Mouse (Mus musculus): ENCODE measurements around the gene Rassf1. TPM values are rescaled to one million over a fixed set of nuclear protein-coding genes. Genes with fewer than 3 reads are reported as not detected.

Gene Rassf1
- total RNA-seq, 2 experiments from 2014 or later = 31.1 to 39.6 TPM

GRCm38 (mm10) chr9:107539940-107540339 is 11.4 kb upstream of the Rassf1 start:
- no peak for DNase-seq (ENCODE audit: low spot score in 2 of 2)

GRCm38 (mm10) chr9:107540420-107540819 is 10.9 kb upstream of the Rassf1 start:
- DNase-seq (ENCODE audit: low spot score in 2 of 2) = no peak

DNA sequence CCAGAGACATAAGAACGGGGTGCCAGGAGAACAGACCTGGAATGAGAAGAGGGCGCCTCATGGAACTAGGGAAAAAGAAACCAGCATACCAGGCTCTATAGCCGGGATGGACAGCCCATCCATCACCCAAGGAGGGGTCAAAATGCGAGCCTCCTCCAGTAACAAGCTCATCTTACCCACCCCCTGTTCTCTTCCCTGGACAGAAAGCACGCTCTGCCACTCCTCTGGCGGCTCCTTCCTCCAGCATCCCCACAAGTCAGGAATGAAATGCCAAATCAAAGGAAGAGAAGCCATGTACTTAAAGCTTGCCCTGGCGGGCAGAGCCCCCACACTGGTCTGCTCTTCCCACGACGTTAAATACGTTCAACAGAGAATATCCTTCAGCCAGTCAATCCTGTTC is 10.3 kb upstream of the Rassf1 start:
- DNase-seq (ENCODE audit: low spot score in 2 of 2) = no peak

DNA sequence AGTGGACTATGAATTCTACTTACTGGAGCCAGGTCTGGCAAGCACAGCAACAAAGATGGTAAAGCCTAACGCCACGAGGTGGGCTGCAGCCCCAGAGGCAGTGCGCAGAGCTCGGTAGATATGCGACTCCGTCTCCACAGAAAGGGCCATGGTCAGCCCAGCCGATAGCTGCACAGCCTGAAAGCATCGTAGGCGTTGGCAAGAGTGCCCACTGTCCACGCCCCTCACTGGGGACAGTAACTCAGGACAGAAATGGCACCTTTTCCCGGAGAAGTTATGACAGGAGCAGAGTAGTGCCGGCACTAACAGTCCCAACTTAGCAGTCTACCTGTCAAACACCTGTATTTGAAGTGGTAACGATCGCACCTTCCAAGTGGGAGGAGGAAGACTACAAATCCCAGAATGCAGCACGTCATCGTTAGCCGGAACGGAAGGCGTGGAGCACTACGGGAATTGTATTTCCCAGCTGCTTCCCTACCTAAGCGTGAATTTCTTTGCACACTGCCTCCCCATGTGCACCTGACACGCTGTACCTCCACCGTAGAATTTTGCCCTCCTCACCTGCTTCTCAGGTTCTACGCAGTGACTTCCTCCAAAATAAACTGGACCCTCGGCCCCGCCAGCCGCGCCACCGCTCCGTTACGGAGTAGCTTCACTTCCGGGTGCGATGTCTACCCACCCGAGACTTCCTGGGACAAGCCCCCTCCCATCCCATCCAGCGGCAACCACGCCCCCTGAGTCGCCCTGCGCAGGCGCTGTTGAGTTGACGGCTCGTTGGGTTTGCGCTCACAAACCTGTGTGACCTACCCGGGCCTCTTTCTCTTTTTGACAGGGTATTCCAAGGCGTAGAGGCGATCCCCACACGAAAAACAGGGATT is 9.6 kb upstream of the Rassf1 start, which contains the start of the genes Cyb561d2 and Nprl2:
Cyb561d2 (minus strand) TSS at position 720 of the 878 bp plus-strand sequence.
Nprl2 (plus strand) TSS at position 753 of the 878 bp plus-strand sequence.
- peak; percentile 83 to 92 for DNase-seq (ENCODE audit: low spot score in 2 of 2)

DNA sequence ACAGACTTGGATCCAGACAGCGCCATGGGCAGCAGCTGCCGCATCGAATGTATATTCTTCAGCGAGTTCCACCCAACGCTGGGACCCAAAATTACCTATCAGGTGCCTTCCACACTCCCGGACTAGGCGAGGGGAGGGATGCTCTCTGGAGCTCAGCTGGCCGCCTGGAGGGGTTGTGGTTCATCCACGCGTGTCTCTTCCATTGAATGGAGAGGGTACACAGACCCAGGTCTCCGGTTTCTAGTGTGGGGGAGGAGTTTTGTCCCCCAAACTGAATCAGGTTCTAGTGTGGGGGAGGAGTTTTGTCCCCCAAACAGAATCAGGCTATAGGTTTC is 9.0 kb upstream of the Rassf1 start:
- DNase-seq (ENCODE audit: low spot score in 2 of 2) = no peak

- no peak for DNase-seq (ENCODE audit: low spot score in 2 of 2)
These were observed 8.6 kb upstream of the Rassf1 start for GRCm38 (mm10) chr9:107542721-107543120.

GRCm38 (mm10) chr9:107543299-107543698 is 8.1 kb upstream of the Rassf1 start:
- DNase-seq (ENCODE audit: low spot score in 2 of 2) = no peak

DNA sequence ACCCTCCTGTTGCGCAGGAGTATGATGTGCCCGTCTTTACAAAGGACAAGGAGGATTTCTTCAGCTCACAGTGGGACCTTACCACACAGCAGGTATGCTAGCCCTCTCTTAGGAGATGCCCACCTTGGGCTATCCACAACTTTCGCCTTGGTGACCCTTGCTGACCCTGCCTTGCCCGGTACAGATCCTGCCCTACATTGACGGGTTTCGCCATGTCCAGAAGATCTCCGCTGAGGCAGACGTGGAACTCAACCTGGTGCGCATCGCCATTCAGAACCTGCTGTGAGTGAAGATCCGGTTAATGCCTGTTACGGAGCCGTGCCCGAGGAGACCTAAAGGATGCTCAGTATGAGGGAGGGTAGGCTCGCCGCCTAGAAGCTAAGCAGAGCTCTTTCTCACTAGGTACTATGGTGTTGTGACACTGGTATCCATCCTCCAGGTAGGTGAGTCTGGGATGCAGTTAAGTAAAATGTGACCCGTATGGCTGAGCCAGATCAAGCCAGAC is 7.1 kb upstream of the Rassf1 start:
- no peak for DNase-seq (ENCODE audit: low spot score in 2 of 2)

DNA sequence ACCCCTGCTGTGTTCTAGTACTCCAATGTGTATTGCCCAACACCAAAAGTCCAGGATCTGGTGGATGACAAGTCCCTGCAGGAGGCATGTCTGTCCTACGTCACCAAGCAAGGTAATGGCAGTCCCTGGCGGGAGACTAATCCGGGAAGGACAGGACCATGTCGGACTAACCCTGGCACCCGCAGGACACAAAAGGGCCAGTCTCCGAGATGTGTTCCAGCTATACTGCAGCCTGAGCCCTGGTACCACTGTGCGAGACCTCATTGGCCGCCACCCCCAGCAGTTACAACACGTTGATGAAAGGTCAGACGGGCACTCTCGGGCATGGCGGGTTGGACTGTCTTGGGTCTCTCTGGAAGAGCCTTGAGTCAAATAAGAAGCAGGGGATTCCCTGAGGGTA is 6.6 kb upstream of the Rassf1 start:
- no peak for DNase-seq (ENCODE audit: low spot score in 2 of 2)

DNA sequence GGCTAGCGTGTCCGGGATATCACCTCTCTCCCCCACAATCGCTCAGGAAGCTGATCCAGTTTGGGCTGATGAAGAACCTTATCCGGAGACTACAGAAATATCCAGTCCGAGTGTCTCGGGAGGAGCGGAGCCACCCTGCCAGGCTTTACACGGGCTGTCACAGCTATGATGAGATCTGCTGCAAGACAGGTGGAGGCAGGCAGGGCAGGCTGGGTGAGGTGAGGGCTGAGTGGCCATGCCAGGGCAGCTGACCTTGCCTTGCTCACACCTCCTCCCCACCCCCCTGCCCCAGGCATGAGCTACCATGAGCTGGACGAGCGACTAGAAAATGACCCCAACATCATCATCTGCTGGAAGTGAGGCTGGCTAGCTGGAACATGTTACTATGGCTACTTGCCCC is 6.2 kb upstream of the Rassf1 start:
- DNase-seq (ENCODE audit: low spot score in 2 of 2) = no peak

GRCm38 (mm10) chr9:107545602-107546001 is 5.8 kb upstream of the Rassf1 start:
- DNase-seq (ENCODE audit: low spot score in 2 of 2) = peak; percentile 68 to 78

GRCm38 (mm10) chr9:107547026-107547425 is 4.3 kb upstream of the Rassf1 start, which contains the start of gene Zmynd10:
TSS of gene Zmynd10 (plus strand) at chr9:107547298.
- peak; percentile 72 to 91 for DNase-seq (ENCODE audit: low spot score in 2 of 2)

DNA sequence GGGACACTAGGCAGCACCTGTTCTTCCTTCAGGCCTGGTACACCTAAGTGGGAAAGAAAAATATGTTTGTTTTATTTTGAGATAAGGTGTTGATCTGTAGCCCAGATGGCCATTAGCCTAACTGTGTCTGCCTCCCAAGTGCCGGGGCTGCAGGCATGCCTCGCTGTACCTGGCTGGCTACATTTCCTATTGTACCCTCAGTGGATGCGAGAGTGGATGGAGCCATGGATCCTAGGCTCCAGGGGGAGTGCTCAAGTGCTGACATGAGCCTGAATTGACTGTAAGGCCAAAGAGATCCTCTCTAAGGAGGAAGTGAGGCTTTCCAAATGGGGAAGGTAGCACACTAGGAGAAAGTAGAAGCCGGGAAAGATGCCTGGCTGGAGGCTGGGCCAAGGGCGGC is 3.4 kb upstream of the Rassf1 start:
- DNase-seq (ENCODE audit: low spot score in 2 of 2) = no peak

DNA sequence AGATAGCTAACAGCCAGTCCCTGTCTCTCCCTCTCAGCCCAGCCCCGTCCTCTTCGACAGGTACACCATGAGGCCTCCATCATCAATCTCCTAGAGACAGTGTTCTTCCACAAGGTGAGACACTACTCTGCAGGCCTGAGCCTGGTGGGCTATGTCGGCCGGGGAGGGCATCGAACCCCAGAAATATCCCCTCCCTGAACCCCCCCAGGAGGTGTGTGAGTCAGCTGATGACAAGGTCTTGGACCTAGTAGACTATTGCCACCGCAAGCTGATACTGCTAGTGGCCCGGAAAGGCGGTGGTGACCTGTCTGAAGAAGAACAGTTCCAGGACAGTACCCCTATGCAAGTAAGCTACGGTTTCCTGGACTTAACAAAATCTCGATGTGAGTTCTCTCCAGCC is 2.5 kb upstream of the Rassf1 start:
- no peak for DNase-seq (ENCODE audit: low spot score in 2 of 2)

DNA sequence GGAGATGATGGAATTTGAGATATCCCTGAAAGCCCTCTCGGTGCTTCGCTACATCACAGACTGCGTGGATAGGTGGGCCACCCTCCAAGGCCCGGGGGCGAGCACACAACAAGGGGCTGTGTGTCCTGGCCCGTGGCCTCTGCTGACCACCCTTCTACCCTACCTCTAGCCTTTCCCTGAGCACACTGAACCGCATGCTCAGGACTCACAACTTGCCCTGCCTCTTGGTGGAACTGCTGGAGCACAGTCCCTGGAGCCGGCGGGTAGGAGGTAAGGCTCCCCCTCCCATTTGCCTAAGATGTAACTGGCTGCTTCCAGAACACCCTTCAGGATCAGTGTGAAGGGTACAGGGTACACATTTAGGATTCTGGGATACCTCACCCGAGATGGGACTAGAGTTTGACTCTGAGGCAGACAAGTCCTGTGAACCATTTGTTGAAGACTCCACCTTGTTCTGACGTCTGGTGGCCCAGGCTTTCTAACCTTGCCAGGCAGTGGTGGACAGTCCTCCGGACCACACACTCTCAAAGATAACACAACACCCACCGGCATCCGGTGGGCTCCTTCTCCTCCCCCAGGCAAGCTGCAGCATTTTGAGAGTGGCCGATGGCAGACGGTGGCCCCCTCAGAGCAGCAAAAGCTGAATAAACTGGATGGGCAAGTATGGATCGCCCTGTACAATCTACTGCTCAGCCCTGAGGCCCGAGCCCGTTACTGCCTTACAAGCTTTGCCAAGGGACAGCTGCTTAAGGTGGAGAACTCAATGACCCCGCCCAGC is 1.9 kb upstream of the Rassf1 start:
- no peak for DNase-seq (ENCODE audit: low spot score in 2 of 2)

GRCm38 (mm10) chr9:107550491-107551116 is 751 bp upstream of the Rassf1 start:
- no peak for DNase-seq (ENCODE audit: low spot score in 2 of 2)

GRCm38 (mm10) chr9:107551890-107552355 is 568 bp downstream of the Rassf1 start:
- no peak for DNase-seq (ENCODE audit: low spot score in 2 of 2)

DNA sequence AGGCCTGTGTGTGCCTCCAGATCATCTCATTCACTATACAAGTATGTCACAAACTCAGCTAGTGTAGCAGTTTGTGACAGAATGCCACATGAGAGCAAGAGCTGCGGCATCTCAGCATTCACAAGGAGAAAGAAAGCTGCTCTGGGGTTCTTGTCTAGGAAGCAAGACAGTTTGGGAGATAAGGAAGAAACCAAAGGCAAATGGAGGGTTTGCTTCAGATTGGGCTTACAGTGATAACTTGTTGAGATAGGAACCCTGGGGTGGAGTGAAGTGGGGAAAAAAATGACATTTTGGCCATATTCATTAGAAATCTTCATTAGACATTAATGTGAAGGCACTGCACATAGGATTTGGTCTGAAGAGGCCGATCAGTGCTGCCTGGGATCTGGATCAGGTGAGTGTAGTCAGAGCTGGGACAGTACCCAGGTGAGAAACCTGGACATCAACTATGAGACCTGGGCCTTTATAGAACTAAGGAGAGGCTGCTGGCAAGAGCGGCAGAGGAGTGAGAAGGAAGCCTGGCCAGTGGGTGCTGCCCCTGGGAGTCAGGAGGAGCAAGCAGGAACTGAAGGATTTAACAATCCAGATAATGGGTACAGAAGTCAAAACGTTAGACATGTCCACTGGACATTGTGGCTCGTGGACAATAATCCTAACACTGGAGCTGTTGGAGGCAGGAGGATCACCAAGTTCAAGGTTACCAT is 1.5 kb downstream of the Rassf1 start:
- DNase-seq (ENCODE audit: low spot score in 2 of 2) = no peak

DNA sequence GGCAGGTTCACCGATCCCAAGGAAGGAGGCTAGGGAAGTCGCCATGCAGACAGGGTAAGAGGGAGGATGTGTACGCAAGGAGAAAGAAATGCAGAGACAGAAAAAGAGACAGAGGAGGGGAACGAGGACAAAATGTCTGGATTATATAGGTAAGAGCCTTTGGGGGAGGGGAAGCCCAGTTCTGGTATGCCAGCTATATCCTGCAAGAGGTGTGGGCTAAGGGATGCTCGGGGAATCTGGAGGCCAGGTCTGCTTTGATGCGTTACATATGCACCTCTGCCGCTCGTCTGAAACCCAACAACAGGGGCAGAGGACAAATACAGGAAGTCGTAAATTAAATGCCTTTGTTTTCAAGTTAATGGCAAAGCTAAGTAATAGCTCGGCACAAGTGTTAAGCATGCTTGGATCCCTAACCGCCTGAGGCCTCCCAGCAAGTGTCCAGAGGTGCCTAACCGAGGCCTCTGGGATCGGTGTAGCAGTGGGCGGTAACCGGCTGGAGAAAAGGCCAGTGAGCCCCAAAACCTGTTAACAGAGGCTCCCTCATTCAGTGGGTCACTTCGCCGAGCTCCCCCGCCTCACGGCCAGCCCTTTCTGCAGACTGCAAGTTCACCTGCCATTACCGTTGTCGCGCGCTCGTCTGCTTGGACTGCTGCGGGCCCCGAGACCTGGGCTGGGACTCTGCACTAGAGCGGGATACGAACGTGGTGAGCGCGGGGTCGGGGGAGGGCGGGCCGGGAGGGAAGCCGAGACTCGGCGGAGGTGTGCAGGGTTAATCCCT is 2.4 kb downstream of the Rassf1 start:
- DNase-seq (ENCODE audit: low spot score in 2 of 2) = no peak

DNA sequence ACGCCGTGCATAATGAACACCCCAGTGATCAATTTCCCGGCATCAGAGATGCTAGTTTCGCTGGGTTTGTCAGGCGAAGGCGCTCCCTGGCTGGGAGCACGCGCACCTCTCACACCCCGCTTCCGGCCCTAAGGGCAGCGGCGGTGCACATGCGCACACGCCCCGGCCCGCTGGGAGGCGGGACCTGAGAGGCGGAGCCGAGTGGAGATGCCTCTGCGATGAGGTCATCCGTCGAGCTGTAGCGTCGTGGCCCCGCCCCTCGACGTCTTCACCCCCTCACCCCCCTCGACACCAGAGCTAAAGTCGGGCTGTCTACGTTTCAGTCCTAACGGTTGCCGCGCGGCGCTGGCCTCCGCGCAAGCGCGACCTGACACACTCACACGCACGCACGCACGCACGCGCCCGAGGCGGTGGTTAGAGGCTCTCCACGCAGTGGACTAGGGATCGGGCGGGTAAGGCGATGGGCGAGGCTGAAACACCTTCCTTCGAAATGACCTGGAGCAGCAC is 3.0 kb downstream of the Rassf1 start:
- DNase-seq (ENCODE audit: low spot score in 2 of 2) = peak; percentile 89 to 95

Data from gastrocnemius, postnatal 4 days (tissue).